Mouse (Mus musculus) liver, embryonic 11.5 days (tissue): ENCODE data around the gene Rab33b. TPM values are rescaled to one million over a fixed set of nuclear protein-coding genes. Genes with fewer than 3 reads are reported as not detected.
"Not testable (repeated sequence)": the region's sequence is repeated elsewhere in the genome, so short reads cannot be mapped to it uniquely, and the experiment has no call there.

ENCODE experiments used
- ATAC-seq: fragments of 200-750 bp; cut with Nextera tagmentation; replicated peaks from 2 replicates; pipeline ENCODE4 v1.8.0; 2017; ENCODE audit warnings: moderate number of reproducible peaks, mild to moderate bottlenecking, moderate TSS enrichment, moderate library complexity; ENCODE audit not compliant: low FRiP score
- DNase-seq: peaks from one replicate; pipeline ENCODE4 v3.0.0-alpha.2; 2017; ENCODE audit warnings: low spot score
- H3K27ac ChIP-seq: fragments of 300-500 bp; sonication (generic); 2 replicates; pipeline ENCODE4 v1.5.1; 2014; ENCODE audit warnings: mild to moderate bottlenecking, low read depth, low read length, control low read depth
- H3K27me3 ChIP-seq: fragments of 300-500 bp; sonication (generic); replicated peaks from 2 replicates; pipeline ENCODE4 v1.6.1; 2014; ENCODE audit warnings: low read length, mixed read lengths; ENCODE audit not compliant: control insufficient read depth, insufficient read depth
- H3K36me3 ChIP-seq: fragments of 300-500 bp; sonication (generic); 2 replicates; pipeline ENCODE4 v1.6.1; 2014; ENCODE audit warnings: mild to moderate bottlenecking, low read length, moderate library complexity, mixed read lengths; ENCODE audit not compliant: control insufficient read depth, insufficient read depth
- H3K4me1 ChIP-seq: fragments of 300-500 bp; sonication (generic); replicated peaks from 2 replicates; pipeline ENCODE4 v1.6.1; 2014; ENCODE audit warnings: low read length, mixed read lengths; ENCODE audit not compliant: control insufficient read depth, insufficient read depth
- H3K4me2 ChIP-seq: fragments of 300-500 bp; sonication (generic); 2 replicates; pipeline ENCODE4 v1.6.1; 2014; ENCODE audit warnings: mild to moderate bottlenecking, control low read depth, moderate library complexity
- H3K4me3 ChIP-seq: fragments of 300-500 bp; sonication (generic); 2 replicates; pipeline ENCODE4 v1.5.1; 2014; ENCODE audit warnings: low read depth, low read length, control low read depth
- H3K9ac ChIP-seq: fragments of 300-500 bp; sonication (generic); 2 replicates; pipeline ENCODE4 v1.6.1; 2014; ENCODE audit warnings: low read depth, low read length, control low read depth
- H3K9me3 ChIP-seq: fragments of 300-500 bp; sonication (generic); 2 replicates; pipeline ENCODE4 v1.6.1; 2016; ENCODE audit warnings: low read length, inconsistent platforms, mixed read lengths; ENCODE audit not compliant: control insufficient read depth
- WGBS: fragments of 180-500 bp; shearing (Covaris S2); extraction: QIAGEN DNeasy Blood & Tissue Kit; methylation state at CpG from one replicate; pipeline ENCODE4 v1.1.7; 2014; 5-methylcytosine and 5-hydroxymethylcytosine counted together
- polyA plus RNA-seq: library from polyadenylated mRNA; unstranded; fragments of >200 nt; fragmentation: Nextera tagmentation; extraction: Ambion mirVana; gene quantifications from 2 replicates; pipeline ENCODE4 v1.2.1, GENCODE M21; 2014

Gene Rab33b
- 9.4 and 10.1 TPM in 2 replicates for polyA plus RNA-seq

GRCm38 (mm10) chr3:51483741-51484359 lies at the start of gene Rab33b:
Gene Rab33b (plus strand): TSS chr3:51483920.
- Histone ChIP-seq H3K27me3 (no peaks in the 10 kb centered on the region), H3K4me2 (peak within 1 kb of the TSS; percentile 93), H3K9me3 (no peaks in the 10 kb centered on the region), H3K36me3 (no peaks in the 10 kb centered on the region), H3K4me3 (peak within 1 kb of the TSS; percentile 84), H3K9ac (peak within 1 kb of the TSS; percentile 93), H3K27ac (peak within 1 kb of the TSS; percentile 88), H3K4me1 (peaks cover 16% of the 10 kb centered on the region)
- 0% methylated on average over 69 of the region's 70 CpGs for WGBS
- DNase-seq (peak; percentile 98), ATAC-seq (peak; percentile 96)

GRCm38 (mm10) chr3:51434364-51434763 lies 49.4 kb upstream of the Rab33b start:
- WGBS: 76% methylated on average over 5 of the region's 5 CpGs
- H3K4me3 ChIP-seq: not testable (repeated sequence)

DNA sequence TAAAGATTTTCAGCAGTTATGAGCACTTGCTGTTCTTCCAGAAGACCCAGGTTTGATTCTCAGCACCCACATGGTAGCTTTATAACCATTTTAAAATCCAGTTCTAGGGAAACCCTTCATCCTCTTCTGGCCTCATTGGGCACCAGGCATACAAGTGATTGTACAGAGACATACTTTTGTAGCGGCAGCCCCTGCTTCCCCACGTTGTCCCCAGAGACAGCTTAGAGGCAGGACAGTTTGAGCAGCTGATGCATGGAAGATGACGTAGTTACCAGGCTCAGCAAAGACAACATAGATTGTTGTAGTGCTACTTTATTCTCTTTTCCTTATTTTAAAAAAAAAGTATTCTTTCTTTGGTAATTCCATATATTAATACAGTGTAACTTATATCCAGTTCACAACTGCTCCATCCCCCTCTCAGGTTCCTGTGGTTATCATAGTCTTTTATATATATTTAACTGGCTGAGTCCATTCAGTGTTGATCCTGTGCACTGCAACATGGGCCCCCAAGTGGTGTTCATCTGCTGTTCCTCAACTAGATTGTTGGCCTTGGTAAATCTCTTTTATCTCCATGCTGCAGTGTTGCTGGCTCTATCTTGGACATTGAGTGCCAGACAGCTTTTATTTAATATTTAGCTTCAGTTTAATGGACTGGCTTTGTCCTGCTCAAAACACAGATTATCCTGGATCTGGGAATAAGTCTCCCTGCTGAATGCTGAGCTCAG lies 48.7 kb upstream of the Rab33b start:
- DNase-seq: no peak
- H3K27ac ChIP-seq: no peak overlapping the region
- H3K9ac ChIP-seq: no peak overlapping the region
- H3K9me3 ChIP-seq: no peaks in the 10 kb centered on the region
- H3K4me3 ChIP-seq: no peak overlapping the region
- no peaks in the 10 kb centered on the region for H3K27me3 ChIP-seq
- H3K4me1 ChIP-seq: no peaks in the 10 kb centered on the region; the same call in 1 of the 2 replicates
- no peak overlapping the region for H3K4me2 ChIP-seq
- peaks cover 5% of the 10 kb centered on the region; the same call in 1 of the 2 replicates for H3K36me3 ChIP-seq
- WGBS: 85% methylated on average over 3 of the region's 3 CpGs
- no peak; the same call in 1 of the 2 replicates for ATAC-seq

More at GRCm38 (mm10) chr3:51434364-51434763, 49.4 kb upstream of the Rab33b start:
- H3K9me3 ChIP-seq, DNase-seq, H3K27ac ChIP-seq, H3K36me3 ChIP-seq, ATAC-seq, H3K27me3 ChIP-seq, H3K4me1 ChIP-seq, H3K9ac ChIP-seq, H3K4me2 ChIP-seq: not testable (repeated sequence)

DNA sequence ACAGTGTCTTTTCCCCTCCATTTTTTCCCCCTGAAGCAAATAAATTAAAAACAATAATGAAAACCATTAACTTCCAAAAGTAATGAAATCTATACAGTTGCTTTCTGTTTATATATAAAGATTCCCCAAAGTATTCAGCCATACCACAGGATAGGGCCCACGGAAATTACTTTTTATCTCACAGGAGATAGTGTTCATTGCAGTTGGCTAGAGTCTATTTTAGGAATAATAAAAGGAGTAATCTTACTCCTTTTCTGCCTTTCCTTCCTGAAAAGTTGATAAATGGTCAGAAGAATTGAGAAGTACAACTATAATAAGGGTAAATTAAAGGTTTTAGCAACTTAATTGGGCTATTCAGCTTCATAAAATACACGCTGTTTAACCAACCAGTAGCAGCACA lies 15.2 kb upstream of the Rab33b start:
- Histone ChIP-seq H3K27me3 (no peaks in the 10 kb centered on the region), H3K9ac (no peak overlapping the region), H3K36me3 (peaks cover 30% of the 10 kb centered on the region), H3K4me2 (no peak overlapping the region), H3K9me3 (no peaks in the 10 kb centered on the region), H3K27ac (no peak overlapping the region), H3K4me1 (no peaks in the 10 kb centered on the region), H3K4me3 (no peak overlapping the region)
- WGBS: 70% methylated on average over 2 of the region's 2 CpGs
- DNase-seq (no peak), ATAC-seq (no peak)

GRCm38 (mm10) chr3:51475706-51476105 lies 8.0 kb upstream of the Rab33b start:
- Histone ChIP-seq H3K27me3 (no peaks in the 10 kb centered on the region), H3K4me2 (no peak overlapping the region), H3K9me3 (no peaks in the 10 kb centered on the region), H3K27ac (no peak overlapping the region), H3K9ac (no peak overlapping the region), H3K36me3 (peaks cover 12% of the 10 kb centered on the region), H3K4me1 (no peaks in the 10 kb centered on the region), H3K4me3 (no peak overlapping the region)
- no peak for ATAC-seq
- no peak for DNase-seq
- WGBS: 71% methylated on average over 4 of the region's 4 CpGs

DNA sequence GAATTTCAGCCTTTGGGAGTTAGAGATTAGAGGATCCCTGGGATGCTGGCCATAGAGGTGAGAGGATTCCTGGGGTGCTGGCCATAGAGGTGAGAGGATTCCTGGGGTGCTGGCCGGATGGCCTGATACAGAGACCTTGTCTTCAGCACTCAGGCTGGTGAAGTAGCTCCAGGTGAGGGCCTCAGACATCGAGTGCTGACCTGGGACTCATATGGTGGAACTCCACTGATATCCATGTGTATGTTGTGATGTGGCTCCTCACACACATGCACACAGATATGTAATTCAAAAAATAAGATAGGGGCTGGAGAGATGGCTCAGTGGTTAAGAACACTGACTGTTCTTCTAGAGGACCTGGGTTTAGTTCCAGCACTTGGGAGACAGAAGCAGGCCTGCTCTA lies 3.8 kb upstream of the Rab33b start:
- Histone ChIP-seq H3K4me3 (no peak overlapping the region), H3K4me1 (peaks cover 12% of the 10 kb centered on the region), H3K36me3 (no peaks in the 10 kb centered on the region; the same call in 1 of the 2 replicates), H3K4me2 (no peak overlapping the region), H3K9me3 (no peaks in the 10 kb centered on the region), H3K9ac (no peak overlapping the region), H3K27ac (no peak overlapping the region), H3K27me3 (no peaks in the 10 kb centered on the region)
- 51% methylated on average over 2 of the region's 2 CpGs for WGBS
- ATAC-seq (no peak), DNase-seq (no peak)

DNA sequence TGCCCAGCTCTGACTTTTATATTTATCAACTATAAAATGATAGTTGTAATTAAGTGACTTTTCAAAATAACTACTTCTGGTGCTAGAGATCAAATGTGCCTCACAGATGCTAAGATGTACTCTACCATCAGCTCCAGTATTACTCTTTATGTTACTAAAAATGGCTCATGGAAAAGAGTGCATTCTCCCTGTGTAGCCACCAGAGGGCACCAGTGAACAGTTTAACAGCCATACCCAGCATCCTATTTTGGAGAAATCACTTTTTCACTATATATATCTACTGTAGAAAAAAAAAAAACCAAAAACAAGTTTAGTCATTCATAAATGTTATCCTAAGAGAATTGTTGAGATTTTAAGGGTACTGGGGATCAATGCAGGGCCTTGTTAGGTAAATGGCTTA lies 2.7 kb upstream of the Rab33b start:
- H3K4me2 ChIP-seq: no peak overlapping the region
- H3K4me1 ChIP-seq: peaks cover 16% of the 10 kb centered on the region
- no peak for ATAC-seq
- no peak overlapping the region for H3K4me3 ChIP-seq
- no peak overlapping the region for H3K27ac ChIP-seq
- H3K36me3 ChIP-seq: no peaks in the 10 kb centered on the region
- no peaks in the 10 kb centered on the region for H3K9me3 ChIP-seq
- no peak for DNase-seq
- no peak overlapping the region for H3K9ac ChIP-seq
- H3K27me3 ChIP-seq: no peaks in the 10 kb centered on the region

DNA sequence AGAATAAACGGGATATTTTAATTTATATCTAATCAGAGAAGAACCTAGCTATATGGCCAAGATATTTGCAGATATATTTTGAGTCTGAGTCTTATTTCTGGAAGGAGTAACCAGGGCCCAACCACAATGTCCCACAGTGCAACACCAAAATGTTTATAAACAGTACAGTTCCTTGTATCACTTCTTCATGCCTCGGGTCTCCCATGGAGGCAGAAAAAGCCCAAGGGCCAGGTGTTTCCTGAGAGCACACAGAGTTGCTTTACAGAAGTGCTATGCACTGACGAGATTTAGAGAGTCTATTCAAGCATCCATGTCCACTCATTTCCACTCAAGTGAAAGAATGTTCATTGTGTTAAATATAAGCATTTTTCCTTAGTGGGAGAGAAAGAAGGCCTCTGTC lies 1.8 kb upstream of the Rab33b start:
- no peaks in the 10 kb centered on the region for H3K9me3 ChIP-seq
- H3K36me3 ChIP-seq: no peaks in the 10 kb centered on the region
- ATAC-seq (no peak), DNase-seq (no peak)
- peaks cover 16% of the 10 kb centered on the region for H3K4me1 ChIP-seq
- H3K27ac ChIP-seq: no peak overlapping the region
- WGBS: 48% methylated on average over 3 of the region's 3 CpGs
- no peaks in the 10 kb centered on the region for H3K27me3 ChIP-seq
- H3K4me2 ChIP-seq: no peak overlapping the region
- H3K4me3 ChIP-seq: no peak overlapping the region
- H3K9ac ChIP-seq: no peak overlapping the region

DNA sequence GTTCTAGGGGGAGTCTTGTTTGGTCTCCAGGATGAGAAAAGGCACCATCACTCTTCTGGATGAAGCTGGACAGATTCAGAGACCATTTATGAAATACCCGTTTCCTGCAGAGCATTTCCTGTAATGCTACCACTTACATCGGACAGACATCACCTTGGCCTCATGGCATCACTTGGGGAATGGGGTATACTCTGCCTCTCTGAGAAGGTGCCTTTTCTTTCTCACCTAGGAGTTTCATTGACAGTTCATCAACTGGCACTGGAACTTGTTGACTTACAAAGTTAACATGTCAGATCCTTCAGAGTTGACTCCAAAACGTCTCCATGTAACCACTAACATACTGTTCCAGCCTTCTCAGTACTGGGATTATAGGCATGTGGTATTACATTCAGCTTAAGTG lies 939 bp upstream of the Rab33b start:
- Histone ChIP-seq H3K9me3 (no peaks in the 10 kb centered on the region), H3K36me3 (no peaks in the 10 kb centered on the region), H3K27me3 (no peaks in the 10 kb centered on the region), H3K4me2 (peak overlapping the region; percentile 93), H3K4me1 (peaks cover 16% of the 10 kb centered on the region), H3K27ac (no peak overlapping the region), H3K9ac (peak overlapping the region; percentile 93), H3K4me3 (peak overlapping the region; percentile 84)
- 61% methylated on average over 3 of the region's 3 CpGs for WGBS
- ATAC-seq: no peak
- DNase-seq: no peak
